Mouse (Mus musculus) heart, postnatal 10 days (tissue): ENCODE measurements around the gene Olfr430. TPM values are rescaled to one million over a fixed set of nuclear protein-coding genes. Genes with fewer than 3 reads are reported as not detected.
"Not testable (repeated sequence)": the region's sequence is repeated elsewhere in the genome, so short reads cannot be mapped to it uniquely, and the experiment has no call there.

Experiments used
- DNase-seq, 2 experiments: peaks; one replicate each; pipeline ENCODE4 v3.0.0; 2021
- intact Hi-C: fragments of 180-260 bp; cut with DNase I; formaldehyde crosslinking; loops from one replicate; pipeline ENCODE4 v1.15.1; 2025
- total RNA-seq, 2 experiments: library from RNA; stranded (reverse); gene quantifications; 2 replicates each; pipeline ENCODE4 v1.2.3; 2021

Gene Olfr430
- not detected for total RNA-seq

DNA sequence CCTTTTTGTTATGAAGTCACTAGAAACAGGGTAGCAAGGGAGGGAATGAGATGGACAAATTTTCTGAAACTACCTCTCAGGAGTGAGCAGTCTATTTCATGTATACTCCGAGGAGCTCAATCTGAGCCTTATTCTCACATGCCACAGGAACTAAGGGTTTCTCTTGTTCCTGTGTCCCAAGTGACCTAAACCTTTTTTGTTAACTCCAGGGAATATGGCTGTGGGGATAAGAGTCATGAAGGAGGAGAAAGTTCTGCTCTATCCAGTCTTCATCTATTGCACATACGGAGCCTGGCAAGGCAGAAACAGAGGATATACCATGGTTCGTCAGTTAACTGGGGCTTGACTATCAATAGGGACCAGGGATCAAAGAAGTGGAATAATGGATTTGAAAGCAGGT, at the start of gene Olfr430:
Gene Olfr430, plus strand, starts transcription at position 301 of the 400 bp plus-strand sequence.
- intact Hi-C loops = no loop called here
- no peak for DNase-seq

DNA sequence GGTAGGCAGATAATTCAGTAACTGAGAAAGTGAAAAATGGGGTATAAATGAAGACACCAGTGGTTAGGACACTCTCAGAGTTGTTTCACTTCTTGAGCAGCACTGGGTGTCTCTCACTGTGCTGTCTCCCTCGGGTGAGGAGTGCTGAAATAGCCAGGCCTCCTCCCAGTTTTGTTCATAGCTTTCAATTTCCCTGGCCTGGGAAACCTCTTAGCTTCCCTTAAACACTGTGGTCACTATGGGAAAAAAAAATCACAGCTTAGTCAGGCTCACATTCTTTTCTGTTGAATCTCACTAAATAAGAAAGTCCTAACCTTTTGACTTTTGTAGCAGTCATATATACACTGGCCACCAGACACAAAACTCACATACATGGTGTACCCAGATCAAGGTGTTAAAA, 34.7 kb upstream of the Olfr430 start, which contains the start of gene Ifi205:
Gene Ifi205, minus strand, starts transcription at position 113 of the 400 bp plus-strand sequence.
- intact Hi-C loops = no loop called here
- no peak for DNase-seq

DNA sequence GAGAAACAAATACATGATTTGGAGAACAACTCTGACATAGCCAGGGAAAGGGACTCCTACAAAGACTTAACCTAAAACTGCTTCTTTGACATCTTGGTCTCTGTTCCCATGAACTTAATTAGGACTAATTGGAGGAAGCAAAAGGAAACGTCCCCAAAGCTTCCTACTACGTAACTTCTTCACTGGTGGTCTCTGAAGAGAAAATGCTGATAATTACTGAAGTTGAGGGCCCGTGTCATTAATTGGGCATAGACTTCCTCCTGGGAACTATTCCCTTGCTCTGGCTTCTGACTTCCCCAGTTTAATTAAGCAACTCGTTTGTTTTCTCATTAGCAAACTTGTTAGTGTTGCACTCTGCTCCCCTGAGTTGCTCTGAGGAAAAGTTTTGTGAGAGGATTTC, 30.6 kb upstream of the Olfr430 start:
- intact Hi-C loops = no loop called here
- DNase-seq = no peak

DNA sequence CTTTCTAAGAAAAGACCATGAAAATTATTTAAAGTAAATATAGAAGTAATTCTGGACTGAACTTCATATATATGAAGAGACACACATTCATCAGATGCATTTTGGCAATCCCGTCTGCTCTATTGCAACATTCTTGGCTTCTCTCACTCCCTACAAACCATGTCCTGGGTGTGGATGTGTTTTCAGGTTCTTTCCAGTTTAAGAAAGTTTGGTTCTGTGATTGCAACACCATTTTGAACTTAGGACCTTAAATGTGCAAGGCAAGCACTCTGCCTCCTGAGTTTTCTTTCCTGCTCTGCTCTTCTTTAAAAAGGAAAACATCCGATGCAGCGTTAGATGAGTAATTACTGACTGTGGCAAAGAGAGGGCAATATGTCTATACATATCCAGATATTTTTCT, 27.9 kb upstream of the Olfr430 start:
- intact Hi-C loops = no loop called here
- no peak for DNase-seq

DNA sequence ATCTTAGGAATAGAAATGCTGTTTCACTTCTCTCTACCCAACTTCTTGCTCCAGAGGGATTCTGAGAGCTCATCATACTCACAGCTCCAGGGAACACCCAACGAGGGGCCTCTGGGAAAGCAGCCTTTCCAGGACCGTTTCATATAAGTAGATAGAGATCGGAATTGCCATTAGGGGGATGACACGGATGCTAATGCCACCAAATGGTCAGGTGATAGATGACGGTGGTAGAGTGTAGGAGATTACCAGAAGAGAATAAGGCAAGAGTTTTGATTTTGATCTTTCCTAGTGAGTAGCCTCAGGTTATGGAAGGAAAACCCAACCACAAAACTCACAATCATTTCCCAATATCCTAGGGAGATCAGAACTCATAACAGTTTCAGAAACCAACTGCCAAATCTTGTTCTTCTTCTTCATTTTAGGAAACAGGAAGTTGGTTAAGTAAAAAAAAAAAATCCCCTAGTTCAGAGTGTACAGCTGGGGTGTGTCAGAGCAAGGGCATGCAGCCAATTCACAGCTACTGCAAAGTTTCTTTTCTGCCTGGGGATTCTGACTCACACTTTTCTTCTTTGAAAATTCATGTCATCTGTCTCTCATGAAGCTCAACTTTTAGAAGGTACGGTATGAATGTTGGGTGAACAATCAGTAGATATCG, 25.8 kb upstream of the Olfr430 start, which contains the start of gene Olfr433:
Gene Olfr433, plus strand, starts transcription at position 183 of the 655 bp plus-strand sequence.
- peak; percentile 82 to 83 for DNase-seq
- intact Hi-C loops = no loop called here

DNA sequence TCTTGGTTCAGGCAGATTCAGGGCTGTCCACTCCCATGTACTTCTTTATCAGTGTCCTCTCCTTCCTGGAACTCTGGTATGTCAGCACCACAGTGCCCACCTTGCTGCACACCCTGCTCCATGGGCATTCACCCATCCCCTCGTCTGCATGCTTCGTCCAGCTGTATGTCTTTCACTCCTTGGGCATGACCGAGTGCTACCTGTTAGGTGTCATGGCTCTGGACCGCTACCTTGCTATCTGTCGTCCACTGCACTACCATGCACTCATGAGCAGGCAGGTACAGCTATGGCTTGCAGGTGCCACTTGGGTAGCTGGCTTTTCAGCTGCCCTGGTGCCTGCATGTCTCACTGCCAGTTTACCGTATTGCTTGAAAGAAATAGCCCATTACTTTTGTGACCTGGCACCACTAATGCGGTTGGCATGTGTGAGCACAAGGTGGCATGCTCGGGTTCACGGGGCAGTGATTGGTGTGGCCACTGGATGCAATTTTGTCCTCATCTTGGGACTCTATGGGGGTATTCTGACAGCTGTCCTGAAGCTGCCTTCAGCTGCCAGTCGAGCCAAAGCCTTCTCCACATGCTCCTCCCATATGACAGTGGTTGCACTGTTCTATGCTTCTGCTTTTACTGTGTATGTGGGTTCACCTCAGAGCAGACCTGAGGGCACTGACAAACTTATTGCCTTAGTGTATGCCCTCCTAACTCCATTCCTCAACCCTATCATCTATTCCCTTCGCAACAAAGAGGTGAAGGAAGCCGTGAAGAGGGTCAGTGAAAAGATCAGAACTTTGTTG, 24.1 kb upstream of the Olfr430 start:
- intact Hi-C loops, DNase-seq: not testable (repeated sequence)

DNA sequence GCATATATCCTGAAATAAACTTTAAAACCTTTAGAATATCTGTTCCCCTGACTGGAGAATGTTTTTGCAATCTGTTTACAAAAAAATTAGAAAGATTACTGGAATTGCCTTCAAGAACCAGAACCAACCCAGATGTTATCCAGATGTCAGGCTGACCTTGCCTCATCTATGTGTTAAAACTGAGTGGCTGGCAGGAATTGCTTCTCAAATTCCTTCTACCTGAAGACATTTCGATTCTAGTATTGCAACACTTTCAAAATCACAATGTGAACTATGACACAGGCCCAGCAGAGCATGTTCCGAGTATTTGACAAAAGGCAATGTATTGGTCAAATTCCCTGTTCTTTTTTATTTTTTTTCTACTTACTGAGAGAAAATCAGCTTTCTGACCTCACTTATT, 22.0 kb upstream of the Olfr430 start:
- peak in 1 of 2 experiments; percentile 19 for DNase-seq
- intact Hi-C loops = no loop called here

DNA sequence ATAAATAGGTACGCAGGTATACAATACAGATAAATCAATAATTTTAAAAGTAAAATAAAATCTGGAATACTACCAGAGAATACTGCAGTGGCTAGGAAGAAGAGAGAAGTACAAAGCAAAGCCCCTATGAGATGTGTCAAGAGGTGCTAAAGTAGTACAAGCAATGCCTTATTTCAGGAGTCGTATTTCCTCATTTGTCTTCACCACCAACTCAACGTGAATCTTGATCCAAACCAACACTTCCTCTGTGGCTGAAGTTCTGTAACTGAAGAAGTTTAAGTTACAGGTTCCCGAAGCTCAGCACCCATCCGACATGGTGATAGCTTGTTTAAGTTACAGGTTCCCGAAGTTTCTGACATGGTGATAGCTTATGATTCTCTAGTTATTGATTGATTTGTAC, 18.2 kb upstream of the Olfr430 start:
- DNase-seq, intact Hi-C loops: not testable (repeated sequence)

DNA sequence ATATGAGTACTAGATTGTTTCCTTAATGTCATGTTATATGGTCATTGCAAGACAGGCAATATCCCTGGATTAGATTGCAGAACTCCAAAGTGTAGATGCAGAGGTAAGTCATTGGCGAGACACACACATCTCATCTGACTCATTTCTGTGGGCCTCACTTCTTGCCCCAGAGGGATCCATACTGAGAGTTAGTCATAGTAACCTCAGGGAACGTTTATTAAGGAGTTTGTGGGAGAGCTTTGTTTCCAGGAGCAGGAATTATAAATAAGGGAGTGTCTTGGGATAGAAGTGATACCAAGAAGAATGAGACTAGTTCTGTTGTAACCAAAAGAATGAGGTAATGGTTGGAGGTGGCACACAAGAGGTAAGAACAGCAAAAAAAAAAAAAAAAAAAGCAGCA, 17.5 kb upstream of the Olfr430 start, which contains the start of gene Olfr432:
Gene Olfr432, plus strand, starts transcription at position 313 of the 400 bp plus-strand sequence.
- DNase-seq = no peak
- intact Hi-C loops = no loop called here

DNA sequence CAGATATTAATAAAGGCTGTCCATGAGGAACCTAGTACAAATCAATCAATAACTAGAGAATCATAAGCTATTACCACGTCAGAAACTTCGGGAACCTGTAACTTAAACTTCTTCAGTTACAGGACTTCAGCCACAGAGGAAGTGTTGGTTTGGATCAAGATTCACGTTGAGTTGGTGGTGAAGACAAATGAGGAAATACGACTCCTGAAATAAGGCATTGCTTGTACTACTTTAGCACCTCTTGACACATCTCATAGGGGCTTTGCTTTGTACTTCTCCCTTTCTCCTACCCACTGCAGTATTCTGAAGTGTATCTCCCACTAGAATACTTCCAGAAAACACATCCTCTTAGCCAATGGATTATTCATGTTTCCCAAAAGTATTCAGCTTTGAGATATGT, 17.0 kb upstream of the Olfr430 start:
- intact Hi-C loops, DNase-seq: not testable (repeated sequence)

DNA sequence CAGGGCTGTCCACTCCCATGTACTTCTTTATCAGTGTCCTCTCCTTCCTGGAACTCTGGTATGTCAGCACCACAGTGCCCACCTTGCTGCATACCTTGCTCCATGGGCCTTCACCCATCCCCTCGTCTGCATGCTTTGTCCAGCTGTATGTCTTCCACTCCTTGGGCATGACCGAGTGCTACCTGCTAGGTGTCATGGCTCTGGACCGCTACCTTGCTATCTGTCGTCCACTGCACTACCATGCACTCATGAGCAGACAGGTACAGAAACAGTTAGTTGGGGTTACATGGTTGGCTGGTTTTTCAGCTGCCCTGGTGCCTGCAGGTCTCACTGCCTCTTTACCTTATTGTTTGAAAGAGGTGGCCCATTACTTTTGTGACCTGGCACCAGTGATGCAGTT, 15.9 kb upstream of the Olfr430 start:
- intact Hi-C loops = no loop called here
- no peak for DNase-seq

DNA sequence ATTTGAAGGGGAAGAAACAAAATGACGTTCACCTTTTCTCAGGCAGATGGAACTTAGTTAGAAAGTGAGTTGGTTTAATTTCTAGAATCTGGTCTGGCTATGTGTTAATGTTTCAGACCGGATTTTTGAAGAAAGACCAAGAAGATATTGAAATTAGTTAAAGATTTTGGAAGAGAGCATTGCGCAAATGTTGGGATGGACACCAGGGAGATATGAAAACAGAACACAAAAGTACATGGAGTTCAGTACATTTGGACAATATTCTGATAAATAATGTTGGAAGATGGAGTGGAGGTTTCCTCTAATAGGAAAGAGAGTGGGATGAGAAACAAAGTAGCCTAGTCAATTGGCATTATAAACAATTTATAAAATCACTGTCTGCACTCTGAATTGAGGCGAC, 14.9 kb upstream of the Olfr430 start:
- intact Hi-C loops = no loop called here
- no peak for DNase-seq

DNA sequence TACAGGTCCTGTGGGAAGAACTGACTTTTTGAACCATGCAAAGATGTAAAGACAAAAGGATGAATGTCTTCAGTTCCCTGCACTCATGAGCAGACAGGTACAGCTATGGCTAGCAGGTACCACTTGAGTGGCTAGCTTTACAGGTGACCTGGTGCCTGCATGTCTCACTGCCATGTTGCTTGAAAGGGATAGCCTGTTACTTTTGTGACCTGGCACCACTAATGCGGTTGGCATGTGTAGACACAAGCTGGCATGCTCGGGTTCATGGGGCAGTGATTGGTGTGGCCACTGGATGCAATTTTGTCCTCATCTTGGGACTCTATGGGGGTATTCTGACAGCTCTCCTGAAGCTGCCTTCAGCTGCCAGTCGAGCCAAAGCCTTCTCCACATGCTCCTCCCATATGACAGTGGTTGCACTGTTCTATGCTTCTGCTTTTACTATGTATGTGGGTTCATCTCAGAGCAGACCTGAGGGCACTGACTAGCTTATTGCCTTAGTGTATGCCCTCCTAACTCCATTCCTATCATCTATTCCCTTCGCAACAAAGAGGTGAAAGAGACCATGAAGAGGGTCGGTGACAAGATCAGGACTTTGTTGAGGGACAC, 14.4 kb upstream of the Olfr430 start:
- no peak for DNase-seq
- intact Hi-C loops = no loop called here

DNA sequence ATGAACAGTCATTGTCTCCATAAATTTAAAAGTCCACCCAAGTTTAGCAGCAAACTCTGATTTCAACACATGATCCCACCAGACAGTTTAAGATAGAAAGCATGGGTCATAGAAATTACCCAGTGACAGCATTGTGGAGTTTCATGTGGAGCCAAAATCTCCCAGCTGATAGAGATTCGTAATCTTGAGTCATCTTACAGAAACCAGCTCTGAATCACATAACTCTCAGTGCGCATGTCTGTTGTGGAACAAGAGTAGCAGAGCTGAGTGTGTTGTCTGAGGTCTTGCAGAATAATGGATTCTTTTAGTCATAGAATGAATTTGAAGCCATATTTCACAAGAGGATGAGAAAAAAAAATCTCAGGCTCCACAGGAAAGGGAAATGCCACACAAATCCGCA, 13.4 kb upstream of the Olfr430 start:
- intact Hi-C loops = no loop called here
- no peak for DNase-seq

DNA sequence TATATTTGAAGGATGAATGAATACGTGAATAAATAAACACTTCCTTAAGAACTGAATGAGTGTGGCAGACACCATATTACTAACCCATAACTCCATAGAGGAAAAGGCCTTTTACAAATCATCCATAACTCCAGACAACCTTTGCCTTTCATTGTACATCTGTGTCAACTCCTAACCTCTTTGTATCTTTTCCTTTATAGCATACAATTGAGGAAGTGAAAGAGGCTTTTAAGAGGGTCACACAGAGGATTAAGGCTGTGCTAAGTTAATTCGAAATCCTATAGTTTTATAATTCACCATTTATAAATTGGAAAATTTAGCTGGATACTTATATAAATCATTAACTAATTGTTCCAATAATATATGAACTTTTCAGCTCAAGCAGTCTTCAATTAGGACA, 11.2 kb upstream of the Olfr430 start:
- intact Hi-C loops = no loop called here
- DNase-seq = no peak

DNA sequence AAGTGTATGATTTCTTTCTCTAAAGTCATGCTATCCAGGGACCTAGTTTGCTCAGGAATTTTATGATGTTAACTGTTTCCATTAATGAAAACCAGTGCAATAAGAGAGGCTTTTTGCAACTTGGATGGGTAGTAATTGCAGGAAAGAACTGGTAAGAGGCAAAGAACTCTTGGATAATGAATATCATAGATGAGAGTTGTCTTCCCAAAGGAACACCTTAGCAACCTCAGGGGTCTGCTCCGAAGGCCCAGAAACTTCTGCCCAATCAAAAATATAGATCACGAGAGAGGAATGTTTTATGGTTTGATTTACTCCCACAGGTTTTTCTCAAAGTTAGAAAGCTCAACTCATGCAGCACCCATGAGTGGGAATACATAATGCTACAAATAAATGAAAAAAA, 17.6 kb downstream of the Olfr430 start, which contains the start of gene Olfr429:
Gene Olfr429, plus strand, starts transcription at position 301 of the 400 bp plus-strand sequence.
- intact Hi-C loops = no loop called here
- no peak for DNase-seq

DNA sequence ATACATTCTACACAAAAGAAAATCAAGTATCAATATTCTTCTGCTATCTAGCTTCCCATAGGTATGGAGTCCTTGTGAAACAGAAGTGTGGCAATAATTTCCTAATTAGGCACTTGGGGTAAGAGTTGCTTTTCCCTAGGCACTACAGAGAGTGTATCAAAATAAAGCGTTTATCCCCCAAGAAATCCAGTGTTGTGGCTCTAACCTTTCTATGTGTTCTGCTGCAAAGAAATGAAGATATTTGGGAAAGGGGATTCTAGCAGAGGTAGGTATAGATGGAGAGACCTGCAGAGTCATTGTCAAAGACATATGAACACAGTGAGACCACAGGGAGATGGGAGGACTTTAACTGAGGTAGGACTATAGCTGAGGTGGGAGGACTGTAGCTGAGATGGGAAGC, 30.2 kb downstream of the Olfr430 start, which contains the start of gene Olfr427:
Gene Olfr427, plus strand, starts transcription at position 301 of the 400 bp plus-strand sequence.
- intact Hi-C loops = no loop called here
- no peak for DNase-seq

DNA sequence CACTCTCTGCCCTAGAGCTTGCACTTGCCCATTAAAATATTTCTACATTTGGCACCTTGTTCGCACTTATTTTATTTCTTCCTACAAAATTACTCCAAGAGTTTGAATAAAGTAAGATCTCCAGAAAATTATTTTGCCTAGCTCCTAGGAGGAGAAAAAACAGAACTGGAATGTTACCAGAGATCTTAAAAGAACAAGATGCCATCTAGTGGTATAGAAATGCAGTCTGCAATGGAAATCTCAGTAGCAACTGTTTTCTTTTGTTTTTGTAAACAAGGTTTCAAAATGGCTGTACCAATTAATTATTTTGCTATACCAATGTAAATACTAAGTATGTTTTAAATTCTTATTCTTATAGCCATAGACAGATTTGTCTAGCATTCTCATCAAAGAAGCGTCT, 37.3 kb downstream of the Olfr430 start:
- intact Hi-C loops = loop anchor here (1.0 to 10.0 kb wide), 2 partner anchors 249 to 647 kb away; no protein-coding TSS in a partner anchor
- DNase-seq = no peak

DNA sequence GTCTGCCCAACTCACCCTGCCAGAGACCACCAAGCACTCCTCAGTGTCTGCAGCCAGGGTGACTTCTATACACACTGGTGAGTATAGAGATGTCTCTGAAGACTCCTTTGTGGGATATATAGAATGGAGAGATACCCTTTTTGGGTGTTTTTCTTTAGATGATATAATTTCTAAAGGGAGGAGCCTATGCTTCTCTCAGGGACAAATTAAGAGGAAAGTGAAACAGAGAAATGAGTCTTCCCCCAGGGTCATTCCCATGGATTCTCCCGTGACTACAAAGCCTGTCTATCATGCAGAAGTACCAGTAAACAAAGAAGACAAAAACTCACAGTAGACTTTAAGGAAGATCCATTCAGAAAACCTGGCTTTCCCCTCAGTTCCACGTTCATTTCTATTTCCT, 54.7 kb downstream of the Olfr430 start, which contains the start of gene Olfr231:
Gene Olfr231, minus strand, starts transcription at position 101 of the 400 bp plus-strand sequence.
- intact Hi-C loops = no loop called here
- DNase-seq = no peak
